Mouse (Mus musculus): ENCODE results near the gene Dnmbp.
A peak's percentile ranks its signal among the peaks of the same experiment; 100 is the strongest.
"Not testable (repeated sequence)": the region's sequence is repeated elsewhere in the genome, so short reads cannot be mapped to it uniquely, and the experiment has no call there.

Dnmbp gene

GRCm38 (mm10) chr19:43939769-43940689, at the start of gene Dnmbp:
TSS of gene Dnmbp (minus strand) at chr19:43940191.
- peak; percentile 77 to 95 for DNase-seq (ENCODE audit: low spot score in 2 of 2)

DNA sequence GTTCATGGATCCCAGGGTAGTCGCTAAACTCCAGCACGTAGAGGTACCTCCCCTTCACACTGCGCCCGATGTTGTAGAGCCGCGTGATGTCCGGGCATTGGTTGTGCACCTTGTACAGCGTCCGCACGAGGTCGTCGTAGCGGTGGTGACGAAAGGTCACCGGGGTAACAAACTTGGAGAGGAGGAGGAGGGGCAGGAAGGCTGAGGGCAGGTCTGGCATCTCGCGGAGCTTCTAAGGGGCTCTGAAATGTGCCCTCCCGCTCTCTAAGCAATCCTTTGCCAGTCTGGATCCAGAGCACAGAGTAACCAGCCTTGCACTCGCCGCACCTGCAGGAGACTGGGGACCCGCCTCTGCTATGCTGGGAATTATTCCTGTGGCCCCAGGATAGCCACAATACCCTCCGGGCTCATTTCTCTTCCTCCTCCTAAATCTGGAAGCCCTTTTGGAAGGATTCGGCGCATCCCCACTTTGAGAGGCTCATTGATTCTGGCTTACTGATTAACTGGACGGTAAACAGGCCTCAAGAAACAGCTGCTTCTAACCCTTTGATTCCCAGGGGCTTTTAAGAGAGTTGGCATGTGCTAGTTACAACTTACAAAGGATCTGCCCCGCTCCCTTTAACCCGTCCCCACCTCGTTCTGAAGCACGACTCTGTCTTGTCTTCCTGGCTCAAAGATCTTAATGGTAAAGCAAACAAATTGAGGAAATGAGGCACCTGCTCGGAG, 46.2 kb upstream of the Dnmbp start, which contains the start of gene Cpn1:
TSS of gene Cpn1 (minus strand) at position 488 of the 726 bp plus-strand sequence.
- DNase-seq (ENCODE audit: low spot score in 2 of 2) = no peak

- DNase-seq (ENCODE audit: low spot score in 2 of 2) = no peak
Measured at GRCm38 (mm10) chr19:43981992-43982391, 42.0 kb upstream of the Dnmbp start.

DNA sequence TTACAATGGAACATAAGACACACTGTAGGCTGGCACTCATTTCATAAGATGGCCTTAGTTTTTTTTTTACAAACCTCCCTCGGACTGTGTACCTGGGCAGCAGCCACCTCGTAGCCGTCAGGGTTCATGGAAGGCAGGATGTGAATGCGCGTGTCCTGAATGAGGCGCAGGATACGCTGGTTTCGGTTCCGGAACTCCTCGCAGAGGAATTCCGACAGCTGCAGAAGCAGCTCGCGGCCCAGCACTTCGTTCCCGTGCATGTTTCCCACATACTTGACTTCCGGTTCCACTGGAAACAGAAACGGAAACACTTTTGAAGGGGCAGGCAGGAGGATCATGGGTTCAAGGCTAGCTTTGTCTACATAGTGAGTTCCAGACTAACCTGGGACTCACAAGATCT, 40.7 kb upstream of the Dnmbp start:
- no peak for DNase-seq (ENCODE audit: low spot score in 2 of 2)

- DNase-seq (ENCODE audit: low spot score in 2 of 2) = no peak
Measured at GRCm38 (mm10) chr19:43977799-43978198, 37.8 kb upstream of the Dnmbp start.

DNA sequence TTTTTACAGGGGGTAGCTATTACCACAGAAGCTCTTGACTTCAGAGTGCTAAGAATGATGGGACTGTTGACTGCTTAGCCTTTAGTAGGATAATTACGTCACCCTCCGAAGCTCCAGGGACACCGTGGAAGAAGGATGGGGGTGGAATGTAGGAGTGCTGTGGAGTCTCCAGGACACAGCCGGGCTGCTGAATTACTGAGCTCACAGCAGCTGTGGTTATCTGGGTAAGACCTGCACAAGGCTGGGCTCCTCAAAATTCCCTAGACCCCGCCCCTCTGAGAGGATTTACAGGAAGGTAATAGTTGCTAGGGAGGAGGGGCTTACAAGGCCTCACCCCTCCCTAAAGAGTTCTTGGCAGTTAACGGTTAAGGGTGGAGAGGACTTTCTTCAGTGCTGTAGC, 36.7 kb upstream of the Dnmbp start:
- DNase-seq (ENCODE audit: low spot score in 2 of 2) = no peak

DNA sequence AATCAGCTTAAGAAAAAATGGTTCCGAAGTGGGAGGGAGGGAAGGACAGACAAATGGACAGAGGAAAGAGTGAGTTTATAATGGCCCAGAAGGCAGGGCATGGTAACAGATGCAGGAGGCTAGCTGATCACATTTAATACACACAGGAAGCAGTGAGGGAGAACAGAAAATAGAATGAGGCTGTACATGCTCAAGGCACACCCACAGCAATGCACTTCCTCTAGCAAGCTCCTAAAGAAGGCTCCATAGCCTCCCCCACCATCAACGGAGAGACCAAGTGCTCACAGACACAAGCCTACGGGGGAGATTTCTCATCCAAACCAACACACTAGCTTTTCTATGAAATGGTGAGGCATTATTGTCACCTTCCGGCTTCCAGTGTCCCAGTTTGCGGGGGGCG, 34.2 kb upstream of the Dnmbp start:
- DNase-seq (ENCODE audit: low spot score in 2 of 2) = no peak

DNA sequence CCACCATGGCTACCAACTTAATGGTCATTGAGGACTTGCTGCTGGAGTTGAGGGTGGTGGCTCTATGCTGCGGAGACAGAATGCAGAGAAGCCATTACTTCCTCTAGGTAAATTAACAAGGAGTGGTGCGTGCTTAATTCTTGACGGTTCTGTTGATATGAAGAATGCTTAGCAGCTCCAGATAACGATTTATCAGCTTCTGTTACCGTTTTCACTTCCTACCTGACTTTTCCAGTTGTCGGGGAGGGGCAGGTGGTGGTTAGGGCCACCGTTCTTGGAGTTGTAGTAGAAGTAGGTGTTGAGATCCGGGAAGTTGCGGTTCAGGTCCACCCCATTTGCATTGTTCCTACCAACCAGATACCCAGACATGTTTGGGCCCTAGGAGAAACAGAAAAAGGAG, 33.7 kb upstream of the Dnmbp start:
- DNase-seq (ENCODE audit: low spot score in 2 of 2) = no peak

GRCm38 (mm10) chr19:43972129-43972528, 32.1 kb upstream of the Dnmbp start:
- DNase-seq (ENCODE audit: low spot score in 2 of 2) = no peak

DNA sequence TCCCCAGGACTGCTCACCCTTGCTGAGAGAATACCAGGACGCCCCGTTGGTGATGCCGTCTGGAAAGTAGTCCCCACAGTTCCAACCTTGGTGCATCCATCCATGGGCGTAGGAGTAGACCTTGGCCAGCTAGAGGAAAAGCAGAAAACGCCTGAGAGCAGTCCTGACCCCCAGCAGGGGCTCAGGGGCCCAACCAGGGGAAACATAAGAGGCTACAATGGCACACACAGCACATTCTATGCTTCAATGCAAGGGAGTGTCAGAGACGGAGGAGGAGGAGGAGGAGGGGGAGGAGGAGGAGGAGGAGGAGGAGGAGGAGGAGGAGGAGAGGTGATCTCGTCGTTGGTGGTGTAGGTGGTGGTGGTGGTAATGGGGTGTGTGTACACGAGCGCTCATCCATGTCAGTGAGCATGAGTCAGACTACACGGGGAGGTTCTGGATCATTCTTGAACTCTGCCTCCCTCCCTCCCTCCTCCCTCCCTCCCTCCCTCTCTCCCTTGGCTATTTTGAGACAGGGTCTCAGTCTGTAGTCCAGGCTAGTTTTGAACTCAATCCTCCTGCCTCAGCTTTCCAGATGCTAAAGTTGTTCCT, 28.5 kb upstream of the Dnmbp start:
- DNase-seq (ENCODE audit: low spot score in 2 of 2) = no peak

DNA sequence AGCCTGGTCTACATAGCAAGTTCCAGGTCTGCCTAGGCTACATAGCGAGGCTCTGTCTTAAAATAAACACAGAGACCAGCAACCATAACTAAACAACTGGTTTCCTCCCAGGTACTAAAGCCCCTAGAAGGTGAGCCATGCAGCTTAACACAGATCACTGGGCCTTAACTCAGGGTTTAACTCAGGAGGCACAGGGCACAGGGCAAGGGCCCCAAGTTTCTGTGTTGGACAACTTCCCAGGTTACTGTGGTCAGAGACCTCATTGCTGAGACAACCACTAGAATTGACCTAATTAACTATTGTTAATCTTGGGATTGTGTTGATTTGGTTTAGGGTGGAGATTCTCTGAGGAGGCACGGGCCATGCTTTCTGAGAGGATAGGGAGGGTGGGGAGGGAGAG, 26.5 kb upstream of the Dnmbp start:
- DNase-seq (ENCODE audit: low spot score in 2 of 2) = no peak

DNA sequence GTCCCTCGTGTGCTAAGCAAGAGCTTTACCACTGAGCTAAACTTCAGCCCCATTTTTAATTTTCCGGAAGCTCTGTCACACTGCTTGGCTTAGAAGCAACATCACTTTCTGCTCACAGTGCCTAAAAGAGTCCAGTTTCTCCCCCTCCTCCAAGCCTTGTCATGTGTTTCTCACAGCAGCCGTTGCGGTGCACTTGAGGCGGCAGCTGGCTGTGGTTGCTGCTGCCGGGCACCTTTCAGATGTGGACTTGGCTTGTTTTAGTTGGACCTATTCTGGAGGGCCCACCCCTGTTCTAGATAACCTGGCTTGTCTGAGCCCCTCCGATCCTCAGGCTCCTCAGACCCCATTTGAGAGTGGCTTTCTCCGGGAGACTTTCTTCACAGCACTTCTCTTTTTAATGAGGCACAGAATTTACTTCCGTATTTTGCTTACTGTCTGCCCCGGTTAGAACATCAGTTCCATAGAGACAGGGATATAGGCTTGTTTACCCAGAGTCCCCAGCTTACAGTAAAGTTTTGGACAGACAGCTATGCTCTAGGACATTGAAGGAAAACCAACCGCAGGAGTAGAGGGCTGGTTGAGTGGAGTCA, 25.6 kb upstream of the Dnmbp start:
- DNase-seq (ENCODE audit: low spot score in 2 of 2) = no peak

DNA sequence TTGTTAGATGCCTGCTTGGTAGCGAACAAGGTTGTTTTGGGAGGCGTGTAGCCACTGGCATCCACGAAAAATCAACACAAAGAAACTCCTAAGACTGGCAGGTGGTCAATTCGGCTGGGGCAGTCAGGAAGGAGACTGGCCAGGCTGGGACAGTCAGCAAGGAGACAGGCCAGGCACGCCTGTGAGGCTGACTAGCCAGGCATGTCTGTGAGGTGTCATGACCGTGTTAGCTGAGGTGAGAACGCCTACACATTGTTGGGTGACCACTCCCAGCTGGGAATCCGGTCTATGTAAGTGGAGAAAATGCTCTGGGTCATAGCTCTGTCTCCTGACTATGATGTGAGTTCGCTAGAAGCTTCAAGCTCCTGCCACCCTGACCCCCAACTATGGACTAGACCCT, 22.8 kb upstream of the Dnmbp start:
- no peak for DNase-seq (ENCODE audit: low spot score in 2 of 2)

GRCm38 (mm10) chr19:43961185-43961584, 21.2 kb upstream of the Dnmbp start:
- DNase-seq (ENCODE audit: low spot score in 2 of 2) = peak in 1 of 2 experiments; percentile 68

- DNase-seq (ENCODE audit: low spot score in 2 of 2) = no peak
Measured at GRCm38 (mm10) chr19:43960014-43960413, 20.0 kb upstream of the Dnmbp start.

- DNase-seq (ENCODE audit: low spot score in 2 of 2) = peak; percentile 59 to 87
Measured at GRCm38 (mm10) chr19:43959162-43959561, 19.2 kb upstream of the Dnmbp start.

DNA sequence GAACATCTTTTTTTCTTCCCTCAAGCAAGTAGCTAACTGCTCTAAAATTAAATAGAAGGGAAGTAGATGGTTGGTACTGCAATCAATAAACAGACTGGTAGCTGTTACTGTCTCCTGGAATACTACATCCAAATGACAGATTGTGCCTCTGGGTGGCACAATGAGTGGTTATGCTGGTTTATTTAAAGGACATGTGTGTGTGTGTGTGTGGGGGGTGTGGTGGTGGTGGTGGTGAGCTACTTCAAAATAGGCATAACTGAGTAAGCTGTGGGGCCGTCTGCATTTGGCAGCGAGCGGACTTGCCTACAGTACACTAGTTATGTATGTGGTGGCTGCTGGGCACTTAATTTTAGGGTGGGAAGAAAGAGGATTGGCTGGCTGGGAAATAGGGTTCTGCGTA, 17.9 kb upstream of the Dnmbp start:
- DNase-seq (ENCODE audit: low spot score in 2 of 2) = no peak

- DNase-seq (ENCODE audit: low spot score in 2 of 2) = no peak
Measured at GRCm38 (mm10) chr19:43957402-43957801, 17.4 kb upstream of the Dnmbp start.

DNA sequence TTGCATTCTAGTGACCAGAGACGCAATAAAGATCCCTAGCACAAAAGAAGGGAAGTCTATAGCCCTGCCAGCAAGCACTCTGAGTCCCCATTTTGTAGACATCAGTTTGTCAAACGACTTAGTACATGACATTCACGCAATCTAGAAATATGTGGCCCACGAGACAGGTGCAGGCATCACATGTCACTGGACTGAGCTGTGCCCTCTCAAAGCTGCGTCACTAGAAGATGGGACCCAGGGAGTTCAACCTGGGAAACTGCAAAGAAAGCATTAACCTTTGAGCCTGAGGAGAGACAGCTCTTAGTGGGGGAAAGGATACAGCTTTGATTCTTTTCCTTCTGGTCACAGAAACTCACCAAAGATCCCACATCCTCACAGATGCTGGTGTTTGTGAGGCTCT, 15.3 kb upstream of the Dnmbp start:
- no peak for DNase-seq (ENCODE audit: low spot score in 2 of 2)

DNA sequence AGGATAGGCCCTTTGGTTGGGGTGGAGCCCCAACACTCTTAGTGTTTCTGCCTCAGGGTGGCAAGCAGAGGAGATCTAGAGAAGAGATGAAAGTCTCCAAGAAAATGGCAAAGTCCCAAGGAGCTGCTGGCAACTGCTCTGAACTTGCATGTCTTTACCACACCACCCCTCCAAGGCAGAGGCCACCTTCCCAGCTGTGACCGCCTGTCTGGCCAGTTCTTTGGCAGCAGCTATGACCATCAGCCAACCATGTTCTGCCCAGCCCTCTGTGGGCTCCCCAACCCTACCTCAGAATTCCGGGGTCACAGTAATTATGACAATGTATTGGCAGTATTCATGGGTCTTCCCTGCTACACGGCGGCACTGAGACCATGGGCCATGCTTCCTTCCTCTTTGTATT, 14.9 kb upstream of the Dnmbp start:
- DNase-seq (ENCODE audit: low spot score in 2 of 2) = no peak

- DNase-seq (ENCODE audit: low spot score in 2 of 2) = not testable (repeated sequence)
Measured at GRCm38 (mm10) chr19:43952936-43953335, 12.9 kb upstream of the Dnmbp start.

All from spleen, postnatal 4 days (tissue).